Mouse (Mus musculus): ENCODE measurements at regions not wholly inside any gene's neighbourhood (a gene's known extent, or its start where the extent isn't known, plus 50 kb on each side); places are given as distances from the start of the nearest gene placed in this dataset.

DNA sequence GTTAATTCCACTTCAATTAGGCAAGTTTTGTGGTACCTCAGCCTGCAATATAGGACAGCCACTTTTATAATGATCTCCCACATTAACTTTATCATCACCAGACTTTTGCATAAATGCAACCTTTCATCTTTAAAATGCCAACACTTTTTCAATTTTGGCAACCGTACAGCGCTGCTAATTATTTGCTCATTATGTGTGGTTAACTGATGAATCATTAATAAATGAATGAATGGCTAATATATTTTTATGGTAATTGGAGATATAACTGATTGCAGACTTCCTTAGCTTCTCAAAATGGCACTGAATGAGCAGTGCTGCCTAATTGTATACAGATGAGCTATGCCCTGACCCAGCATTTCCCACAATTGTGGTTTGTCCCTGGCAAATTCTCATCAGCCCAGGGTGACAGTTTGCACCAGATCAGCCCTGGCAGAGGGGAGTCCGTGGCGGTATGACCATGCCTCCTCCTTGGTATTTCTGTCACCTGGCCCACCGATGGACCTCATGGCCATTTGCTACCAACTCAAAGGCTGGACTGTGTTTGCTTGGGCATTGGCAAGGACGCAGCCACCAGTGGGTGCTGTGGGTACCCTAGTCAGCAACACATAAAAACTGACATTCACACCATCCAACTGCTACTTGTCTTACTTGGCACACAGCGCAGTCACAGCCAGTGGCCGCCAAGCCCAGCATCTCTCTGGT, 173.7 kb upstream of the Lmo4 start:
- Histone ChIP-seq H3K36me3 (ENCODE audit: control insufficient read depth, insufficient read depth, low read length) (no peaks in the 10 kb centered on the region), H3K27me3 (replicated peaks; ENCODE audit: control insufficient read depth, insufficient read depth, low read length) (0 out of 2 replicates have a peak, but pooled peaks cover 2% of the 10 kb centered on the region), H3K4me1 (ENCODE audit: control insufficient read depth, insufficient read depth, low read length) (no peaks in the 10 kb centered on the region), H3K27ac (ENCODE audit: insufficient read depth, low read depth, low read length) (no peak overlapping the region), H3K4me3 (ENCODE audit: insufficient read depth, low read depth, low read length) (no peak overlapping the region)
- TF ChIP-seq CTCF (conservative IDR thresholded peaks at IDR 0.05; ENCODE audit: insufficient read depth, insufficient read length, low read depth, low read length) (no peak), POLR2A (IDR thresholded peaks at IDR 0.05; ENCODE audit: low read depth, low read length) (no peak)
- peak; percentile 27 for DNase-seq
- WGBS: 82% methylated on average over 8 of the region's 8 CpGs

DNA sequence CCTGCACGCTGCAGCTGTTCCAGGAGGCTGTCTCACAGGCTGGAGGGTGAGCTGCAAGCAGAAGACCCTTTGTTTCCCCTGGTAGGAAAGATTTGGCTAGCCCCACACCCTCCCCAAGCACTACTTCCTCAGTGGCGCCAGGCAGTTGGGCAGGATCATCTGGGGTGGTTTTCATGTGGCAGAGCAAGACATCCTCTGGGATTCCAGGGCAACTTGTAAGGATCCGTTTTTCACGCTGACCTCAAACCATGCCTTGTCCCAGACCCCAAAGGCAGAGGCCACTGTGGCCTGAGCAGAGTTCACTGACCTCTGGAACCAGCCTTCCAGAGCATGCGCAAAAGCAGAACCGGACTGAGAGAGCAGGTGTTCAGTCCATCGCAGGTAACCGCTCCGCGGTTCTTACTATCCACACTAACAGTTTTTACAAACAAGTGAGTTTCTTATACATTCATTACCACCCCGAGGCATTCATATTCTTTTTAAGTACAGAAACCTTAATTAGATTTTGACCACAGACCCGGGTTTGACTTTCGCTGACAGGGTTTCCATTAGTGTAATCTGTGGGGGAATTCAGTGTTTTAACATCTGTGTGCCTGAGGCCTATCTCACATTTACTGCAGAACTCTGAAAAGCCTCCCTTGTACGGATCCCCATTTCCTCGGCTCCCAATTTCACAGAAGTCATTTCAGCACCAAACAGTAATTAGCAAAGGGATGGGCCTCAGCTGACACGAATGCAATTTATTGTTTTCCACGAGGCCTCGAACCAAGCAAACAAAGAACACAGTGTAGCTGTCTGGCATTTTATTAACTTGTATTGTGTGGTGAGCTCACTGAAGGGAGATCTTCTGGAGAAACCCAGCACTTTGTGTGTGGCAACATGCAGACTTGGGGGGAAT, 172.9 kb upstream of the Lmo4 start:
- no peaks in the 10 kb centered on the region for H3K4me1 ChIP-seq (ENCODE audit: control insufficient read depth, insufficient read depth, low read length)
- no peak overlapping the region for H3K4me3 ChIP-seq (ENCODE audit: insufficient read depth, low read depth, low read length)
- DNase-seq: no peak
- no peak overlapping the region for H3K27ac ChIP-seq (ENCODE audit: insufficient read depth, low read depth, low read length)
- 0 out of 2 replicates have a peak, but pooled peaks cover 2% of the 10 kb centered on the region for H3K27me3 ChIP-seq (replicated peaks; ENCODE audit: control insufficient read depth, insufficient read depth, low read length)
- no peak for TF ChIP-seq CTCF (conservative IDR thresholded peaks at IDR 0.05; ENCODE audit: insufficient read depth, insufficient read length, low read depth, low read length)
- TF ChIP-seq POLR2A (IDR thresholded peaks at IDR 0.05; ENCODE audit: low read depth, low read length): no peak
- H3K36me3 ChIP-seq (ENCODE audit: control insufficient read depth, insufficient read depth, low read length): no peaks in the 10 kb centered on the region
- 61% methylated on average over 18 of the region's 18 CpGs for WGBS

DNA sequence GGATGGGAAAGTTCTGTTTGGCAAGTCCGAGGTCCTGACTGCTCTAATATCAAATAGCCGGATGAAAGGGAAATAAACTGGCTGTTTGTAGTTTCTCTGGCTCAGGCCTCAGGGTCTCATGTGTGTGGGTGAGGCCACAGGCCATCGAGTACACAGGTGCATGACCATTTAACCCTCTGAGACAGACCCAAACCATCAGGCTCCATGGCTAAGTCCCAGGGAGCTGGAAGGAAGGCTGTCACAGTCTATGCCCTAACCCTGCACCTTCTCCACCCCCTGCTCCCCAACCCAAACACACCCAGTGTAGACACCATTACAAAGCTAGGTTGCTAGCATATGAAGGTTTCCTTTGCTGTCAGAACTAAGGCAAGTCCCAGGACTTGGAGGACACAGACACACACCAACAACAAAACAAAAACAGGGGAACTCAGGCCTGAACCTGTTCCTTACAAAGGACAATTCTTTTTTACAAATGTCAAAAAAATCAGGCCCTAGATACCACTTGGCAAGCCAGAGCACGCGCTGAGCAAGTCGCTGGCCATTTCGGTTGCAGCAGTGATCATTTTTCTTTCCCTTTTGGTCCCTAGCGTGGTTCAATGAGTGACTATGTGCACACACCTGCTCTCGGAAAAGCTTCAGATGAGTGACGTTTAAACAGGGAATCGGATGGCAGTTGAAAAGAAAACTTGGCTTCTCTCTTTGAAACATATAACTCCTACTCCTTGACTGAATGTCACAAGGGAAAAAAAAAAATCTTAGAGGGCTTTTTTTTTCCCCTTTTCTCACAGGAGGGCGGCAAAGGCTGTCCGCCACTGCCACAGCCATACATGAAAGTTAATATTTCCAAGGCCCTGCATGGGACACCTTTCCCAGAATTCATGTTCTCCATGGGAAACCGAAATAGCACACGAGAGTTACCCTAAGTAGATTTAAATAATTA, 171.7 kb upstream of the Lmo4 start:
- no peak for TF ChIP-seq CTCF (conservative IDR thresholded peaks at IDR 0.05; ENCODE audit: insufficient read depth, insufficient read length, low read depth, low read length)
- no peak for TF ChIP-seq POLR2A (IDR thresholded peaks at IDR 0.05; ENCODE audit: low read depth, low read length)
- Histone ChIP-seq H3K27ac (ENCODE audit: insufficient read depth, low read depth, low read length) (no peak overlapping the region), H3K4me1 (ENCODE audit: control insufficient read depth, insufficient read depth, low read length) (no peaks in the 10 kb centered on the region), H3K27me3 (replicated peaks; ENCODE audit: control insufficient read depth, insufficient read depth, low read length) (0 out of 2 replicates have a peak, but pooled peaks cover 2% of the 10 kb centered on the region), H3K4me3 (ENCODE audit: insufficient read depth, low read depth, low read length) (no peak overlapping the region), H3K36me3 (ENCODE audit: control insufficient read depth, insufficient read depth, low read length) (no peaks in the 10 kb centered on the region)
- DNase-seq: no peak
- 80% methylated on average over 15 of the region's 15 CpGs for WGBS

DNA sequence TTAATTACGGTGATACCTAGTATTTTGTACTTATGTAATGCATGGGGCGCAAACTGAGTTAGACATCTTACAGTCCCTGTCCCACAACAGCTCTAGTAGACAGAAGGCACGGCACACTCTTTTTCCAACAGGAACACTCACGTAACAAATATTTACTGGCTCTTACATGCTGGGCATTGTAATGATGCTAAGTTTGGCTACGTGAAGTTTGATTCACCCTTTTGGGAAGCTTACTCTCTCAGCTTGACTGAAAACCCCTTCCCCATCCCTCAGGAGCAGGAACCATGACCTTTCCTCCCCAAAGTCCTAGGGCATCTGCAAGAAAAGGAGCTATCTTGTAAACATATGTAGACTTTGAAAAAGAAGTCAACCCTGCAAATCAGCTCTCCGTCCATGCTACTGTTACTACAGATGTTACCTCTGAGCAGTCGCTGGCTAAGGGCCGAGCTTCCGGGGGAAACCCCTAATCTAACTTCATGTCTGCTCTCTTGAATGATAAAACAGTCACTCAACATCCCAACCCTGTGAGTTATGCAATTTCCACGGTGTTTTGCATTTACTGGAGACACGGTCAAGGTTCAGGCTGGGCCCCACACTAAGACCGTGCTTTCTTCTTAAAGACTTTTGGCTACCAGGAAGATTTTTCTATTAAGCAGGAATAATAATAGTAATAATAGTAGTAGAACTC, 170.8 kb upstream of the Lmo4 start:
- H3K4me1 ChIP-seq (ENCODE audit: control insufficient read depth, insufficient read depth, low read length): no peaks in the 10 kb centered on the region
- no peaks in the 10 kb centered on the region for H3K36me3 ChIP-seq (ENCODE audit: control insufficient read depth, insufficient read depth, low read length)
- no peak overlapping the region for H3K27ac ChIP-seq (ENCODE audit: insufficient read depth, low read depth, low read length)
- no peak for TF ChIP-seq CTCF (conservative IDR thresholded peaks at IDR 0.05; ENCODE audit: insufficient read depth, insufficient read length, low read depth, low read length)
- TF ChIP-seq POLR2A (IDR thresholded peaks at IDR 0.05; ENCODE audit: low read depth, low read length): no peak
- WGBS: 70% methylated on average over 12 of the region's 12 CpGs
- DNase-seq: peak; percentile 12
- no peak overlapping the region for H3K4me3 ChIP-seq (ENCODE audit: insufficient read depth, low read depth, low read length)
- no peaks in the 10 kb centered on the region for H3K27me3 ChIP-seq (replicated peaks; ENCODE audit: control insufficient read depth, insufficient read depth, low read length)

DNA sequence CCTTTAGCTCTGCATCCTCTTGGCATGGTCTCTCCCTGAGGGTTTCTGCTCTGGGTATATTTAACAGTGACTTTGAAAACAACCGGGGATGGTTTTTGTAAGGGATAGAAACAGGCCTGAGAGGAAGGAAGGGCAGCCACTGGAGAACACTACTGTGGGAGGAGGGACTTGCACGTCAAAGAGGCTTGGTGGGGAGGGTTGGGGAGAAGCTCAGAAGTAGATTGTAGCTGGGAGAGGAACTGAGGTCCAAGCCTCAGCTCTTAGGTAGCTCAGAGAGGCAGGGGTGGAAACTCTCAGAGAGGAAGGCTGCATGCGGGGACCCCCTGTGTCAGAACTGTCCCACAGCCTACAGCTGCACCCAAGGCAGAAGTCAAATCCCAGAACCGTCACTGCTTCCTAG, 163.3 kb upstream of the Lmo4 start:
- 69% methylated on average over 4 of the region's 4 CpGs for WGBS
- Histone ChIP-seq H3K27ac (ENCODE audit: insufficient read depth, low read depth, low read length) (no peak overlapping the region), H3K27me3 (replicated peaks; ENCODE audit: control insufficient read depth, insufficient read depth, low read length) (no peaks in the 10 kb centered on the region), H3K4me1 (ENCODE audit: control insufficient read depth, insufficient read depth, low read length) (no peaks in the 10 kb centered on the region), H3K36me3 (ENCODE audit: control insufficient read depth, insufficient read depth, low read length) (no peaks in the 10 kb centered on the region), H3K4me3 (ENCODE audit: insufficient read depth, low read depth, low read length) (no peak overlapping the region)
- DNase-seq: no peak
- TF ChIP-seq CTCF (conservative IDR thresholded peaks at IDR 0.05; ENCODE audit: insufficient read depth, insufficient read length, low read depth, low read length) (no peak), POLR2A (IDR thresholded peaks at IDR 0.05; ENCODE audit: low read depth, low read length) (no peak)

DNA sequence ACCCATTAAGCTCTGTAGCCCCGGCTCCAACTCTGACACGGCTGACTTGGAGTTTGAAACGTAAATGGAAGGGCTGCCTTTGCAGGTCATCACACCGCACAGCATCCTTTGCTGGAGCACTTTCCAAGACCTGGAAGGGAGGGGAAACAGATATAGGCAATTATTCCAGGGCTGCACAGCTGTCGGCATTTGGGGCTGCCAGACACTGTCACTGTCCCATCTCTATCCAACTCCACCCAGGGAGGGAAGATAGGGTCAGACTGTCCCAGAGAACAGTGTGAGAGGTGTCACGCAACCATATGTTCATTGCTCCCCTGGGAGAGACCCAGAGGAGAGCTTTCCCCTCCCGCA, 162.7 kb upstream of the Lmo4 start:
- Histone ChIP-seq H3K36me3 (ENCODE audit: control insufficient read depth, insufficient read depth, low read length) (no peaks in the 10 kb centered on the region), H3K4me1 (ENCODE audit: control insufficient read depth, insufficient read depth, low read length) (no peaks in the 10 kb centered on the region), H3K27me3 (replicated peaks; ENCODE audit: control insufficient read depth, insufficient read depth, low read length) (no peaks in the 10 kb centered on the region), H3K4me3 (ENCODE audit: insufficient read depth, low read depth, low read length) (no peak overlapping the region), H3K27ac (ENCODE audit: insufficient read depth, low read depth, low read length) (no peak overlapping the region)
- WGBS: 35% methylated on average over 7 of the region's 7 CpGs
- DNase-seq: no peak
- no peak for TF ChIP-seq CTCF (conservative IDR thresholded peaks at IDR 0.05; ENCODE audit: insufficient read depth, insufficient read length, low read depth, low read length)
- TF ChIP-seq POLR2A (IDR thresholded peaks at IDR 0.05; ENCODE audit: low read depth, low read length): no peak

Data from kidney, adult 2 months (tissue).